Mouse (Mus musculus): ENCODE measurements at regions not wholly inside any gene's neighbourhood (a gene's known extent, or its start where the extent isn't known, plus 50 kb on each side); places are given as distances from the start of the nearest gene placed in this dataset.

- no peak overlapping the region for H3K4me3 ChIP-seq
- H3K27ac ChIP-seq, result peak overlapping the region; percentile 35; the same call in 1 of the 2 replicates
- 38% methylated on average over 2 of the region's 2 CpGs for WGBS
- H3K4me2 ChIP-seq, result no peak overlapping the region
- no peaks in the 10 kb centered on the region for H3K4me1 ChIP-seq (replicated peaks)
- no peaks in the 10 kb centered on the region for H3K36me3 ChIP-seq
- no peak overlapping the region for H3K9ac ChIP-seq
- H3K27me3 ChIP-seq, result no peaks in the 10 kb centered on the region
- peak; percentile 68 for ATAC-seq (ENCODE audit: low FRiP score)
- no peaks in the 10 kb centered on the region for H3K9me3 ChIP-seq
These were observed 70.7 kb upstream of the Myo3a start for GRCm38 (mm10) chr2:22156576-22156975.

GRCm38 (mm10) chr2:22165443-22165842 is 61.9 kb upstream of the Myo3a start:
- 92% methylated on average over 5 of the region's 5 CpGs for WGBS
- Histone ChIP-seq H3K27me3 (no peaks in the 10 kb centered on the region), H3K4me3 (no peak overlapping the region), H3K4me1 (replicated peaks) (no peaks in the 10 kb centered on the region), H3K9ac (no peak overlapping the region), H3K36me3 (no peaks in the 10 kb centered on the region), H3K9me3 (no peaks in the 10 kb centered on the region), H3K27ac (no peak overlapping the region), H3K4me2 (no peak overlapping the region)
- no peak for ATAC-seq (ENCODE audit: low FRiP score)

- no peaks in the 10 kb centered on the region for H3K27me3 ChIP-seq
- H3K4me1 ChIP-seq (replicated peaks), result no peaks in the 10 kb centered on the region
- ATAC-seq (ENCODE audit: low FRiP score), result no peak
- no peak overlapping the region for H3K4me3 ChIP-seq
- no peaks in the 10 kb centered on the region for H3K36me3 ChIP-seq
- no peak overlapping the region for H3K27ac ChIP-seq
- no peak overlapping the region for H3K4me2 ChIP-seq
- H3K9ac ChIP-seq, result no peak overlapping the region
- H3K9me3 ChIP-seq, result no peaks in the 10 kb centered on the region
These were observed 61.4 kb upstream of the Myo3a start for GRCm38 (mm10) chr2:22165919-22166318.

All from hindbrain, embryonic 13.5 days (tissue).